Mouse (Mus musculus) limb, embryonic 13.5 days (tissue): ENCODE measurements around the gene Ascc1. TPM values are rescaled to one million over a fixed set of nuclear protein-coding genes. Genes with fewer than 3 reads are reported as not detected.
"Not testable (repeated sequence)": the region's sequence is repeated elsewhere in the genome, so short reads cannot be mapped to it uniquely, and the experiment has no call there.

Experiments
- ATAC-seq: fragments of 200-750 bp; cut with Nextera tagmentation; 2 replicates; pipeline ENCODE4 v1.8.0; 2017; ENCODE audit warnings: low read depth, moderate number of reproducible peaks, moderate TSS enrichment; ENCODE audit not compliant: low FRiP score
- H3K27ac ChIP-seq: fragments of 300-500 bp; sonication (generic); 2 replicates; pipeline ENCODE4 v1.5.1; 2015; ENCODE audit warnings: inconsistent platforms, mild to moderate bottlenecking, moderate library complexity
- H3K27me3 ChIP-seq: fragments of 300-500 bp; sonication (generic); 2 replicates; pipeline ENCODE4 v1.6.1; 2015; ENCODE audit warnings: mild to moderate bottlenecking, inconsistent platforms
- H3K36me3 ChIP-seq: fragments of 300-500 bp; sonication (generic); 2 replicates; pipeline ENCODE4 v1.6.1; 2015; ENCODE audit warnings: inconsistent platforms, mild to moderate bottlenecking, moderate library complexity
- H3K4me1 ChIP-seq: fragments of 300-500 bp; sonication (generic); 2 replicates; pipeline ENCODE4 v1.6.1; 2015; ENCODE audit warnings: inconsistent platforms
- H3K4me2 ChIP-seq: fragments of 300-500 bp; sonication (generic); replicated peaks from 2 replicates; pipeline ENCODE4 v1.6.1; 2015; ENCODE audit warnings: inconsistent platforms, mild to moderate bottlenecking, moderate library complexity
- H3K4me3 ChIP-seq: fragments of 300-500 bp; sonication (generic); 2 replicates; pipeline ENCODE4 v1.5.1; 2015; ENCODE audit warnings: moderate library complexity, mild to moderate bottlenecking, inconsistent platforms
- H3K9ac ChIP-seq: fragments of 300-500 bp; sonication (generic); 2 replicates; pipeline ENCODE4 v1.6.1; 2015; ENCODE audit warnings: mild to moderate bottlenecking, inconsistent platforms
- H3K9me3 ChIP-seq: fragments of 300-500 bp; sonication (generic); 2 replicates; pipeline ENCODE4 v1.6.1; 2016; ENCODE audit warnings: inconsistent platforms
- WGBS: fragments of 180-500 bp; shearing (Covaris S2); methylation state at CpG from one replicate; pipeline ENCODE4 v1.1.7; 2015; 5-methylcytosine and 5-hydroxymethylcytosine counted together
- microRNA-seq: library from miRNA; unstranded; fragments of <30 nt; microRNA quantifications from one replicate; pipeline ENCODE4, GENCODE M21; 2016
- polyA plus RNA-seq: library from polyadenylated mRNA; unstranded; fragments of >200 nt; fragmentation: Nextera tagmentation; extraction: Ambion mirVana; gene quantifications from 2 replicates; pipeline ENCODE4 v1.2.1, GENCODE M21; 2015

Gene Ascc1
- polyA plus RNA-seq, 1 experiment from 2014 or later = 44.9 TPM

DNA sequence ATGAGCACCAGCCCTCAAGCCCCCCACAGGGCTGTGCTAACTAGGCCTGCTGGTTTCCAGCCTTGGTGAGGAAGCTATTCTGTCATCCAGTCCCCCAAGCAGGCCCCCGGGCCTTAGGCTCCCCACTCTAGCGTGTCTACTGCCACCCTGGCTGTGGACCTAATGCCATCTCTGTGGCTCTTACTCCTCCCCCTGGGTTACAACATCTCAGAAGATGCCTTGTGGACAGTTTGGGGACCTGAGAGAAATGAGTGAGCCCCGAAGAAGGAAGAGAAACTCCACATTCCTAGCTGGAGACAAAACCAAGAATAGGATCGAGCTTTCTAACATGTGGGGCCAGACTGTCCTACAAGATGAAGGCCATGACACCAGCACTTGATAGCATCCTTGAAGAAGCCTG, 127.9 kb downstream of the Ascc1 start:
- WGBS = 82% methylated on average over 4 of the region's 4 CpGs

DNA sequence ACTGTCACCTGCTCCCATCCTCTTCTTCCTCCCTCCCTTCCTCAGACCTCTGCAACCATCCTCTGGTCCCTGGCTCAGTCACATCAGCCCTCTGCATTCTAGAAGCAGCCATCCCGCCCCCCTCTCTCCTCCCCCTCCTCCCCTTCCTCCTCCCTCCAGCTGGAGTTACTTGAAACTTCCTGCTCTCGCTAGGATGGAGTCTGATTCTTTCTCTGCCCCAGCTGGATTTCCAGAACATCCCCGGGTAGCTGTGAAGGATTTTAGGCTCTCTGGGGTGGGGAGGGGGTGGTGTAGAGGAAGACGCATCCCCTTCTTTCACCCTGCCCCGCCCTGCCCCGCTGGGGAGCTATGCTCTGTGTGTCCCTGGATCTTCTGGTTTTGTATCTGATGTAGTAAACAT, 130.9 kb downstream of the Ascc1 start:
- H3K36me3 ChIP-seq = no peaks in the 10 kb centered on the region
- H3K4me2 ChIP-seq = peak overlapping the region; percentile 38
- no peak overlapping the region for H3K9ac ChIP-seq
- WGBS = 20% methylated on average over 6 of the region's 6 CpGs
- no peak overlapping the region for H3K27ac ChIP-seq
- peaks cover 15% of the 10 kb centered on the region for H3K4me1 ChIP-seq
- ATAC-seq = no peak; the same call in 1 of the 2 replicates
- H3K9me3 ChIP-seq = no peaks in the 10 kb centered on the region
- no peaks in the 10 kb centered on the region for H3K27me3 ChIP-seq
- H3K4me3 ChIP-seq = no peak overlapping the region

More for the DNA sequence above, 127.9 kb downstream of the Ascc1 start:
- H3K9me3 ChIP-seq = no peaks in the 10 kb centered on the region
- no peak overlapping the region for H3K4me3 ChIP-seq
- no peak overlapping the region for H3K27ac ChIP-seq
- ATAC-seq = no peak
- H3K9ac ChIP-seq = no peak overlapping the region
- no peaks in the 10 kb centered on the region for H3K27me3 ChIP-seq
- H3K36me3 ChIP-seq = no peaks in the 10 kb centered on the region
- H3K4me1 ChIP-seq = peaks cover 19% of the 10 kb centered on the region
- H3K4me2 ChIP-seq = no peak overlapping the region

- no peak overlapping the region for H3K27ac ChIP-seq
- peak overlapping the region; percentile 38; the same call in 1 of the 2 replicates for H3K4me2 ChIP-seq
- peaks cover 15% of the 10 kb centered on the region for H3K4me1 ChIP-seq
- no peaks in the 10 kb centered on the region for H3K9me3 ChIP-seq
- H3K9ac ChIP-seq = no peak overlapping the region
- H3K27me3 ChIP-seq = no peaks in the 10 kb centered on the region
- H3K36me3 ChIP-seq = no peaks in the 10 kb centered on the region
- no peak overlapping the region for H3K4me3 ChIP-seq
- ATAC-seq = no peak
- 51% methylated on average over 9 of the region's 9 CpGs for WGBS
Measured at GRCm38 (mm10) chr10:60134201-60134600, 131.6 kb downstream of the Ascc1 start.

- H3K4me3 ChIP-seq, H3K9me3 ChIP-seq, H3K4me2 ChIP-seq, H3K36me3 ChIP-seq, ATAC-seq, H3K27ac ChIP-seq, H3K9ac ChIP-seq, H3K27me3 ChIP-seq: not testable (repeated sequence)
- WGBS = 61% methylated on average over 1 of the region's 1 CpGs
- peaks cover 15% of the 10 kb centered on the region for H3K4me1 ChIP-seq
Measured at GRCm38 (mm10) chr10:60136010-60136409, 133.4 kb downstream of the Ascc1 start.

GRCm38 (mm10) chr10:60136935-60137334, 134.3 kb downstream of the Ascc1 start:
- H3K27me3 ChIP-seq = no peaks in the 10 kb centered on the region
- H3K9ac ChIP-seq = no peak overlapping the region
- H3K36me3 ChIP-seq = no peaks in the 10 kb centered on the region
- peaks cover 15% of the 10 kb centered on the region for H3K4me1 ChIP-seq
- no peaks in the 10 kb centered on the region for H3K9me3 ChIP-seq
- H3K4me2 ChIP-seq = no peak overlapping the region
- no peak for ATAC-seq
- 78% methylated on average over 7 of the region's 7 CpGs for WGBS
- no peak overlapping the region for H3K4me3 ChIP-seq
- H3K27ac ChIP-seq = no peak overlapping the region

- WGBS = 74% methylated on average over 5 of the region's 5 CpGs
- no peak overlapping the region for H3K27ac ChIP-seq
- H3K4me1 ChIP-seq = peaks cover 8% of the 10 kb centered on the region
- no peak overlapping the region for H3K9ac ChIP-seq
- no peak overlapping the region for H3K4me2 ChIP-seq
- H3K36me3 ChIP-seq = no peaks in the 10 kb centered on the region
- H3K27me3 ChIP-seq = no peaks in the 10 kb centered on the region
- no peak overlapping the region for H3K4me3 ChIP-seq
- H3K9me3 ChIP-seq = no peaks in the 10 kb centered on the region
- ATAC-seq = no peak
Measured at GRCm38 (mm10) chr10:60138680-60139079, 136.1 kb downstream of the Ascc1 start.

DNA sequence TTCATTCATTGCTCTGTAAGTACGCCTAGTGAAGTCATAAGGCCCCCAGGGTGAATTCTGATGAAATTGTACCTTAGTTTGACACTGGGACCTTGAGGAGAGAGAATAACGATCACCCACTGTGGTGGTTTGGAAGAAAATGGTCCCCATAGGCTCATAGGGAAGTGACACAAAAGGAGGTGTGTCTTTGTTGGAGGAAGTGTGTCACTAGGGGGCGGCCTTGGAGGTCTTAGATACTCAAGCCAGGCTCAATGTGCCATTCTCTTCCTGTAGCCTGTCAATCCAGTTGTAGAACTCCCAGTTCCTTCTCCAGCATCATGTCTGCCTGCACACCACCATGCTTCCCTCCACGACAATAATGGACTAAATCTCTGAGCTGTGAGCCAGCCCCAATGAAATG, 138.1 kb downstream of the Ascc1 start:
- Histone ChIP-seq H3K9ac (no peak overlapping the region), H3K4me1 (no peaks in the 10 kb centered on the region), H3K27ac (no peak overlapping the region), H3K4me3 (no peak overlapping the region), H3K9me3 (no peaks in the 10 kb centered on the region), H3K27me3 (no peaks in the 10 kb centered on the region), H3K36me3 (no peaks in the 10 kb centered on the region), H3K4me2 (no peak overlapping the region)
- 75% methylated on average over 4 of the region's 4 CpGs for WGBS
- ATAC-seq = no peak

- 92% methylated on average over 3 of the region's 3 CpGs for WGBS
- H3K27me3 ChIP-seq = no peaks in the 10 kb centered on the region
- no peak for ATAC-seq
Measured at GRCm38 (mm10) chr10:60141656-60142160, 139.1 kb downstream of the Ascc1 start.

GRCm38 (mm10) chr10:60147510-60148047, 145.0 kb downstream of the Ascc1 start:
- not testable (repeated sequence) for H3K36me3 ChIP-seq, H3K27me3 ChIP-seq, H3K9ac ChIP-seq, H3K4me3 ChIP-seq, H3K27ac ChIP-seq, H3K4me2 ChIP-seq, H3K4me1 ChIP-seq, ATAC-seq, H3K9me3 ChIP-seq
- WGBS = 74% methylated on average over 10 of the region's 10 CpGs

More at GRCm38 (mm10) chr10:60141656-60142160, 139.1 kb downstream of the Ascc1 start:
- no peak overlapping the region for H3K4me2 ChIP-seq
- no peaks in the 10 kb centered on the region for H3K4me1 ChIP-seq
- H3K9me3 ChIP-seq = no peaks in the 10 kb centered on the region
- H3K27ac ChIP-seq = no peak overlapping the region
- H3K4me3 ChIP-seq = no peak overlapping the region
- H3K9ac ChIP-seq = no peak overlapping the region
- H3K36me3 ChIP-seq = no peaks in the 10 kb centered on the region

- Histone ChIP-seq H3K36me3 (no peaks in the 10 kb centered on the region), H3K4me3 (no peak overlapping the region), H3K4me1 (no peaks in the 10 kb centered on the region), H3K27ac (no peak overlapping the region), H3K4me2 (no peak overlapping the region), H3K9me3 (no peaks in the 10 kb centered on the region), H3K27me3 (no peaks in the 10 kb centered on the region), H3K9ac (no peak overlapping the region)
- peak; percentile 60; the same call in 1 of the 2 replicates for ATAC-seq
- WGBS = 2% methylated on average over 5 of the region's 5 CpGs
Measured at GRCm38 (mm10) chr10:60148087-60148486, 145.5 kb downstream of the Ascc1 start.

Small RNA genes lying within 50 kb of the gene (microRNA-seq; reads per million reads assigned to microRNA genes)
- gene Mir6906 = not detected

Other genes with a start within 250 kb of the Ascc1 start
- gene Dnajb12, start 123.2 kb upstream of the Ascc1 start, polyA plus RNA-seq = 19.3 and 20.1 TPM in 2 replicates
- 75.9 and 77.0 TPM in 2 replicates for gene Ddit4, start 51.0 kb upstream of the Ascc1 start, polyA plus RNA-seq
- gene Anapc16, start 330 bp downstream of the Ascc1 start, polyA plus RNA-seq = 128 and 133 TPM in 2 replicates
- 6.1 and 7.2 TPM in 2 replicates for gene Spock2, start 103.4 kb downstream of the Ascc1 start, polyA plus RNA-seq
- gene Chst3, start 216.5 kb downstream of the Ascc1 start, polyA plus RNA-seq = 3.1 and 3.7 TPM in 2 replicates